Mouse (Mus musculus): ENCODE data around the gene Asic4. TPM values are rescaled to one million over a fixed set of nuclear protein-coding genes. Genes with fewer than 3 reads are reported as not detected.

Asic4 gene
- polyA plus RNA-seq, 1 experiment from 2014 or later = 0.29 TPM

- no peak overlapping the region for H3K4me2 ChIP-seq (ENCODE audit: low read depth, low read length)
- no peak for ATAC-seq (replicated peaks; ENCODE audit: insufficient number of reproducible peaks, low FRiP score, low TSS enrichment, low read depth)
- 60% methylated on average over 3 of the region's 3 CpGs for WGBS
- no peak overlapping the region for H3K4me3 ChIP-seq (ENCODE audit: low read depth, low read length)
- no peaks in the 10 kb centered on the region for H3K9me3 ChIP-seq (replicated peaks; ENCODE audit: control insufficient read depth, low read length)
- H3K4me1 ChIP-seq (ENCODE audit: control insufficient read depth, insufficient read depth, low read length) = peaks cover 8% of the 10 kb centered on the region
- no peak for DNase-seq (ENCODE audit: low spot score)
- H3K27me3 ChIP-seq (ENCODE audit: control insufficient read depth, insufficient read depth, low read length) = peaks cover 16% of the 10 kb centered on the region
- H3K27ac ChIP-seq (replicated peaks; ENCODE audit: low read depth, low read length) = no peak overlapping the region
- H3K9ac ChIP-seq (replicated peaks; ENCODE audit: low read length) = no peak overlapping the region
- H3K36me3 ChIP-seq (replicated peaks; ENCODE audit: control insufficient read depth, insufficient read depth, low read depth, low read length) = no peaks in the 10 kb centered on the region
These were observed 5.2 kb downstream of the Asic4 start for GRCm38 (mm10) chr1:75455433-75455832.

DNA sequence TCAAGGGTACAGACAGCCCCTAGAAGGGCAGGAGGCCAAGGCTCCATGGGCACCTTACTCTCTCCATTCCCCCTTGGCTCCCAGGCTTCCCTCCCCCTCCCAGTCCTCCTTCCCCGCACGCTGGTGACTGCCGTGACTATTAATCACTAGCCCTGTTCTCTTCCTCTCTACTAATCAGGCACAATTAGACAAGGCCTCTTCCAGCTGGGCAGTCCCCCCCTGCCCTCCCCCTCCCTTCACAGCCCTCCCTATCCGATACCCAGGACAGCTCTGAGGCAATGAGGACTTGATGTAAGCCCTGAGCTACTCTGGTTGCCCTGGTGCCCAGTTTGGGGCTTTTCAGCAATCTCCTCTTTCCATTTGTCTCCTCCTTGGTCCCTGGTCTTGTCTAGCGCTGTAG is 5.7 kb downstream of the Asic4 start:
- Histone ChIP-seq H3K27ac (replicated peaks; ENCODE audit: low read depth, low read length) (no peak overlapping the region), H3K4me2 (ENCODE audit: low read depth, low read length) (no peak overlapping the region)
- no peak for DNase-seq (ENCODE audit: low spot score)

DNA sequence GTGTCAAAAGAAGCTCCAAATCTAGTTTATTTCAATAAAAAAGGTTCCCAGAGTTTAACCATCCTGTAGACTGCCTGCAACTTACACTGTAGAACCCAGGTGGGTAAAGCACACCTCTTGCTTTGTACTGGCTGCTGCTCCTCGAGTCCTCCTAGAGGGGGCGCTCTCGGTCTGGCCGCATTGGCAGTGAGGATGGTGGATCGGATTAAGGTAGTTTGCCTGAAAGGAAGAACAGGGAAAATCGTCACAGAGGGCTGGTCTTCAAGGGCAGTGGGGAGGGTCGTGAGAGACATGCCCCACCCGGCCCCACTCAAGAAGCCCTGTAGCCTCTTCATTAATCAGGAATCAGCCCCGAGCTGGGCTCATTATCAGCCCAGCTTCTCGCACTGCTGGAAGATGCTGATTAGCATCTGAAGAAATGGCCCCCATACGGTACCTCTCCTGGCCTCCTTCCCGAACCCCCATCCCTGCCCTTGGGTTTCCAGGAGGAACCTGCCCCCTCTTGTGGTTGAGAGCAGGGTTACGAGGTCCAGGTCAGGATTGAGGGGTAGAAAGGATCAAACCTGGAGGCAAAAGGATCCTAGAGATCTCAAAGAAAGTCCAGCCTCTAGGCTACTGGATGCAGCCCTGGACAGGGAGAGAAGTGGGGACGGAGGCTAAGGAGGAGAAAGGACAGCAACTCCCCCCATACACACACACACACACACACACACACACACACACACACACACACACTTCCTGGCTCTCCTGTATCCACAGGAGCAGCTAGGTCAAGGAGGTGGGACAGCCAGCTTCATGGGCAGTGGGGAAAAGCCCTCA is 6.7 kb downstream of the Asic4 start:
- 6% methylated on average over 14 of the region's 14 CpGs for WGBS
- Histone ChIP-seq H3K4me2 (ENCODE audit: low read depth, low read length) (no peak overlapping the region), H3K4me3 (ENCODE audit: low read depth, low read length) (no peak overlapping the region), H3K27ac (replicated peaks; ENCODE audit: low read depth, low read length) (no peak overlapping the region), H3K4me1 (ENCODE audit: control insufficient read depth, insufficient read depth, low read length) (no peaks in the 10 kb centered on the region; the same call in none of the 2 replicates), H3K36me3 (replicated peaks; ENCODE audit: control insufficient read depth, insufficient read depth, low read depth, low read length) (no peaks in the 10 kb centered on the region), H3K27me3 (ENCODE audit: control insufficient read depth, insufficient read depth, low read length) (peaks cover 7% of the 10 kb centered on the region), H3K9me3 (replicated peaks; ENCODE audit: control insufficient read depth, low read length) (no peaks in the 10 kb centered on the region), H3K9ac (replicated peaks; ENCODE audit: low read length) (no peak overlapping the region)
- ATAC-seq (replicated peaks; ENCODE audit: insufficient number of reproducible peaks, low FRiP score, low TSS enrichment, low read depth) (no peak), DNase-seq (ENCODE audit: low spot score) (peak; percentile 60)

More for the DNA sequence above, 5.7 kb downstream of the Asic4 start:
- Histone ChIP-seq H3K4me1 (ENCODE audit: control insufficient read depth, insufficient read depth, low read length) (peaks cover 3% of the 10 kb centered on the region), H3K36me3 (replicated peaks; ENCODE audit: control insufficient read depth, insufficient read depth, low read depth, low read length) (no peaks in the 10 kb centered on the region), H3K9me3 (replicated peaks; ENCODE audit: control insufficient read depth, low read length) (no peaks in the 10 kb centered on the region), H3K4me3 (ENCODE audit: low read depth, low read length) (no peak overlapping the region), H3K9ac (replicated peaks; ENCODE audit: low read length) (no peak overlapping the region), H3K27me3 (ENCODE audit: control insufficient read depth, insufficient read depth, low read length) (peaks cover 11% of the 10 kb centered on the region)
- no peak for ATAC-seq (replicated peaks; ENCODE audit: insufficient number of reproducible peaks, low FRiP score, low TSS enrichment, low read depth)
- 13% methylated on average over 5 of the region's 5 CpGs for WGBS

DNA sequence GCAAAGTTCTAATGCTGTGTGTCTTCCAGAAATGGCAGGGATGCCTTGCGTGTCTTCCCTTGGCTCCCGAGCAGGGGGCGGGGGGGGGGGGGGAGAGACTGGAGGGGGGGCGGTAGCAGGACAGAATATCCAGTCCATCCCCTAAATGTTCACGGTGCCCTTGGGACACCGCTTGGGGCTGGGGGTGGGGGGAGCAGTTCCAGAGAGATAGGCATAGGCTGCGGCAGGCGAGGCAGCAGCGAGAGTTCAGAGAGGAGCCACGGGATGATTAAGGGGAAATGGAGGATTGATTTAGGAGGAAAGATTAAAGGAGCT is 7.4 kb downstream of the Asic4 start:
- no peak overlapping the region for H3K4me3 ChIP-seq (ENCODE audit: low read depth, low read length)
- H3K27ac ChIP-seq (replicated peaks; ENCODE audit: low read depth, low read length) = no peak overlapping the region
- H3K9me3 ChIP-seq (replicated peaks; ENCODE audit: control insufficient read depth, low read length) = no peaks in the 10 kb centered on the region
- ATAC-seq (replicated peaks; ENCODE audit: insufficient number of reproducible peaks, low FRiP score, low TSS enrichment, low read depth) = no peak
- no peak for DNase-seq (ENCODE audit: low spot score)
- no peaks in the 10 kb centered on the region for H3K36me3 ChIP-seq (replicated peaks; ENCODE audit: control insufficient read depth, insufficient read depth, low read depth, low read length)
- 0 out of 2 replicates have a peak overlapping the region, but pooled peaks have one; percentile 2 for H3K4me2 ChIP-seq (ENCODE audit: low read depth, low read length)
- no peak overlapping the region for H3K9ac ChIP-seq (replicated peaks; ENCODE audit: low read length)
- peaks cover 5% of the 10 kb centered on the region for H3K27me3 ChIP-seq (ENCODE audit: control insufficient read depth, insufficient read depth, low read length)
- 0% methylated on average over 8 of the region's 10 CpGs for WGBS
- no peaks in the 10 kb centered on the region; the same call in none of the 2 replicates for H3K4me1 ChIP-seq (ENCODE audit: control insufficient read depth, insufficient read depth, low read length)

GRCm38 (mm10) chr1:75458025-75458788 is 8.0 kb downstream of the Asic4 start:
- 2% methylated on average over 40 of the region's 42 CpGs for WGBS
- H3K9ac ChIP-seq (replicated peaks; ENCODE audit: low read length) = peak overlapping the region; percentile 51
- H3K27ac ChIP-seq (replicated peaks; ENCODE audit: low read depth, low read length) = peak overlapping the region; percentile 44; the same call in 1 of the 2 replicates
- H3K4me1 ChIP-seq (ENCODE audit: control insufficient read depth, insufficient read depth, low read length) = no peaks in the 10 kb centered on the region; the same call in none of the 2 replicates
- H3K4me2 ChIP-seq (ENCODE audit: low read depth, low read length) = peak overlapping the region; percentile 76
- no peaks in the 10 kb centered on the region for H3K36me3 ChIP-seq (replicated peaks; ENCODE audit: control insufficient read depth, insufficient read depth, low read depth, low read length)
- ATAC-seq (replicated peaks; ENCODE audit: insufficient number of reproducible peaks, low FRiP score, low TSS enrichment, low read depth) = peak; percentile 70
- no peaks in the 10 kb centered on the region; the same call in 1 of the 2 replicates for H3K27me3 ChIP-seq (ENCODE audit: control insufficient read depth, insufficient read depth, low read length)
- DNase-seq (ENCODE audit: low spot score) = peak; percentile 62
- H3K9me3 ChIP-seq (replicated peaks; ENCODE audit: control insufficient read depth, low read length) = no peaks in the 10 kb centered on the region
- peak overlapping the region; percentile 27 for H3K4me3 ChIP-seq (ENCODE audit: low read depth, low read length)

GRCm38 (mm10) chr1:75458789-75459684 is 8.8 kb downstream of the Asic4 start:
- H3K27ac ChIP-seq (replicated peaks; ENCODE audit: low read depth, low read length) = no peak overlapping the region
- DNase-seq (ENCODE audit: low spot score) (no peak), ATAC-seq (replicated peaks; ENCODE audit: insufficient number of reproducible peaks, low FRiP score, low TSS enrichment, low read depth) (no peak)
- H3K36me3 ChIP-seq (replicated peaks; ENCODE audit: control insufficient read depth, insufficient read depth, low read depth, low read length) = no peaks in the 10 kb centered on the region
- H3K9me3 ChIP-seq (replicated peaks; ENCODE audit: control insufficient read depth, low read length) = no peaks in the 10 kb centered on the region
- H3K4me3 ChIP-seq (ENCODE audit: low read depth, low read length) = peak overlapping the region; percentile 27
- peak overlapping the region; percentile 51 for H3K9ac ChIP-seq (replicated peaks; ENCODE audit: low read length)
- H3K27me3 ChIP-seq (ENCODE audit: control insufficient read depth, insufficient read depth, low read length) = no peaks in the 10 kb centered on the region; the same call in 1 of the 2 replicates
- WGBS = 21% methylated on average over 23 of the region's 23 CpGs
- no peaks in the 10 kb centered on the region; the same call in none of the 2 replicates for H3K4me1 ChIP-seq (ENCODE audit: control insufficient read depth, insufficient read depth, low read length)
- H3K4me2 ChIP-seq (ENCODE audit: low read depth, low read length) = peak overlapping the region; percentile 76

GRCm38 (mm10) chr1:75460297-75460696 is 10.1 kb downstream of the Asic4 start:
- peaks cover 1% of the 10 kb centered on the region for H3K27me3 ChIP-seq (ENCODE audit: control insufficient read depth, insufficient read depth, low read length)
- H3K36me3 ChIP-seq (replicated peaks; ENCODE audit: control insufficient read depth, insufficient read depth, low read depth, low read length) = no peaks in the 10 kb centered on the region
- 84% methylated on average over 7 of the region's 7 CpGs for WGBS

More at GRCm38 (mm10) chr1:75460297-75460696, 10.1 kb downstream of the Asic4 start:
- ATAC-seq (replicated peaks; ENCODE audit: insufficient number of reproducible peaks, low FRiP score, low TSS enrichment, low read depth) (no peak), DNase-seq (ENCODE audit: low spot score) (no peak)
- no peak overlapping the region for H3K4me3 ChIP-seq (ENCODE audit: low read depth, low read length)
- no peak overlapping the region for H3K27ac ChIP-seq (replicated peaks; ENCODE audit: low read depth, low read length)
- H3K9ac ChIP-seq (replicated peaks; ENCODE audit: low read length) = no peak overlapping the region
- no peaks in the 10 kb centered on the region; the same call in none of the 2 replicates for H3K4me1 ChIP-seq (ENCODE audit: control insufficient read depth, insufficient read depth, low read length)
- H3K4me2 ChIP-seq (ENCODE audit: low read depth, low read length) = no peak overlapping the region
- no peaks in the 10 kb centered on the region for H3K9me3 ChIP-seq (replicated peaks; ENCODE audit: control insufficient read depth, low read length)
